Mouse (Mus musculus) heart, embryonic 14.5 days (tissue): ENCODE data around the gene Gm7247. TPM values are rescaled to one million over a fixed set of nuclear protein-coding genes. Genes with fewer than 3 reads are reported as not detected.
"Not testable (repeated sequence)": the region's sequence is repeated elsewhere in the genome, so short reads cannot be mapped to it uniquely, and the experiment has no call there.

Experiments
- ATAC-seq: fragments of 200-750 bp; cut with Nextera tagmentation; 2 replicates; pipeline ENCODE4 v1.8.0; 2017; ENCODE audit warnings: low read depth, moderate TSS enrichment; ENCODE audit not compliant: insufficient number of reproducible peaks, insufficient read depth, low FRiP score
- H3K27ac ChIP-seq, 2 experiments: fragments of 200-500 bp in 1 of 2; fragments of 300-500 bp in 1 of 2; sonication (generic) in 1 of 2; replicated peaks in 1 of 2; 2 replicates each; pipeline ENCODE4 v1.5.1; 2012 to 2014; ENCODE audit warnings: low read depth in 2 of 2, low read length in 2 of 2, control low read depth in 1 of 2, mild to moderate bottlenecking in 1 of 2, mixed read lengths in 1 of 2; ENCODE audit not compliant: control insufficient read depth in 1 of 2, insufficient read depth in 1 of 2
- H3K27me3 ChIP-seq: fragments of 300-500 bp; sonication (generic); 2 replicates; pipeline ENCODE4 v1.6.1; 2014; ENCODE audit warnings: mild to moderate bottlenecking, low read length, control low read depth; ENCODE audit not compliant: control insufficient read depth, insufficient read depth
- H3K36me3 ChIP-seq: fragments of 300-500 bp; sonication (generic); 2 replicates; pipeline ENCODE4 v1.6.1; 2014; ENCODE audit warnings: mild to moderate bottlenecking, control low read depth, low read length, mixed read lengths; ENCODE audit not compliant: control insufficient read depth, insufficient read depth
- H3K4me1 ChIP-seq, 2 experiments: fragments of 200-500 bp in 1 of 2; fragments of 300-500 bp in 1 of 2; sonication (generic) in 1 of 2; 2 replicates each; pipeline ENCODE4 v1.6.1; 2012 to 2014; ENCODE audit warnings: low read length in 2 of 2, control low read depth in 1 of 2, mixed read lengths in 1 of 2; ENCODE audit not compliant: control insufficient read depth in 2 of 2, insufficient read depth in 2 of 2
- H3K4me2 ChIP-seq: fragments of 300-500 bp; sonication (generic); 2 replicates; pipeline ENCODE4 v1.6.1; 2014; ENCODE audit warnings: mild to moderate bottlenecking, low read length
- H3K4me3 ChIP-seq, 2 experiments: fragments of 200-500 bp in 1 of 2; fragments of 300-500 bp in 1 of 2; sonication (generic) in 1 of 2; 2 replicates each; pipeline ENCODE4 v1.5.1; 2012 to 2014; ENCODE audit warnings: low read length in 2 of 2, mild to moderate bottlenecking in 2 of 2, control low read depth in 1 of 2, low read depth in 1 of 2, moderate library complexity in 1 of 2; ENCODE audit not compliant: control insufficient read depth in 1 of 2, insufficient read depth in 1 of 2
- H3K9ac ChIP-seq: fragments of 300-500 bp; sonication (generic); 2 replicates; pipeline ENCODE4 v1.6.1; 2014; ENCODE audit warnings: mild to moderate bottlenecking, low read length
- H3K9me3 ChIP-seq: fragments of 300-500 bp; sonication (generic); 2 replicates; pipeline ENCODE4 v1.6.1; 2016; ENCODE audit warnings: low read length, control low read depth; ENCODE audit not compliant: control insufficient read depth
- WGBS: fragments of 180-500 bp; shearing (Covaris S2); extraction: QIAGEN DNeasy Blood & Tissue Kit; methylation state at CpG from one replicate; pipeline ENCODE4 v1.1.7; 2014; 5-methylcytosine and 5-hydroxymethylcytosine counted together
- polyA plus RNA-seq: library from polyadenylated mRNA; unstranded; fragments of >200 nt; fragmentation: Nextera tagmentation; extraction: Ambion mirVana; gene quantifications from 2 replicates; pipeline ENCODE4 v1.2.1, GENCODE M21; 2014

Gene Gm7247
- polyA plus RNA-seq, 1 experiment from 2014 or later = not detected

DNA sequence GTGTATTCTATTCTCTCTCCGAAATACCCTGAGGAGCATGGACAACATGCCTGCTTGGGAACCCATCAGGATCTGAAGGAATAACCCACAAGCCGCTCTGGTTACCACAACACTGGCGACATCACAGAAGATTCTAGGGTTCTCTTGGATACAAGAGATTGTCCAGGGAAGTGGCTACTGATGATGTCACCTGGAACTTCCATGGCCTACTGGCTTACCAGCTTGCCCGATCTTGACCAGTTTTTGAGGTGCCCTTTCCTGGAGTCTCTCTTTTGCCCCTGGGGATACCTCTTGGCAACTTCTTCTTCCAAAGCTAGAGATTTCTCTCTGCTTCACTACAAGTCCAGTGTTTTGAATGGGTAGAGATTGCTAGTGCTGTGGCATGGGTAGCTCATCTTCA is 230.5 kb downstream of the Gm7247 start, which contains the start of gene Gm17174:
Gm17174 (minus strand) TSS at position 101 of the 400 bp plus-strand sequence.
- 86% methylated on average over 4 of the region's 4 CpGs for WGBS
- ATAC-seq, H3K4me1 ChIP-seq, H3K27ac ChIP-seq, H3K9me3 ChIP-seq, H3K27me3 ChIP-seq, H3K36me3 ChIP-seq, H3K9ac ChIP-seq, H3K4me3 ChIP-seq, H3K4me2 ChIP-seq: not testable (repeated sequence)

DNA sequence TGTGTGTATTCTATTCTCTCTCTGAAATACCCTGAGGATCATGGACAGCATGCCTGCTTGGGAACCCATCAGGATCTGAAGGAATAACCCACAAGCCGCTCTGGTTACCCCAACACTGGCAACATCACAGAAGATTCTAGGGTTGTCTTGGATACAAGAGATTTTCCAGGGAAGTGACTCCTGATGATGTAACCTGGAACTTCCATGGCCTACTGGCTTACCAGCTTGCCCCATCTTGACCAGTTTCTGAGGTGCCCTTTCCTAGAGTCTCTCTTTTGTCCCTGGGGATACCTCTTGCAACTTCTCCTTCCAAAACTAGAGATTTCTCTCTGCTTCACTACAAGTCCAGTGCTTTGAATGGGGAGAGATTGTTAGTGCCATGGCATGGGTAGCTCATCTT is 249.7 kb downstream of the Gm7247 start, which contains the start of gene Gm17078:
Gm17078 (minus strand) TSS at position 101 of the 400 bp plus-strand sequence.
- Histone ChIP-seq H3K36me3 (no peaks in the 10 kb centered on the region), H3K27me3 (no peaks in the 10 kb centered on the region), H3K9me3 (no peaks in the 10 kb centered on the region), H3K27ac (no peak within 1 kb of the TSS), H3K4me2 (no peak within 1 kb of the TSS), H3K9ac (no peak within 1 kb of the TSS), H3K4me1 (no peaks in the 10 kb centered on the region), H3K4me3 (no peak within 1 kb of the TSS)
- 69% methylated on average over 1 of the region's 1 CpGs for WGBS
- no peak for ATAC-seq

Other genes with a start within 250 kb of the Gm7247 start
- not detected in 2 replicates for gene Eddm3b, start 247.3 kb upstream of the Gm7247 start, polyA plus RNA-seq
- 0.24 and 1.0 TPM in 2 replicates for gene Rnase6, start 237.8 kb upstream of the Gm7247 start, polyA plus RNA-seq
- 0.47 and 1.1 TPM in 2 replicates for gene Rnase1, start 215.0 kb upstream of the Gm7247 start, polyA plus RNA-seq
- gene Rnase2b, start 199.5 kb upstream of the Gm7247 start, polyA plus RNA-seq = not detected in 2 replicates
- not detected in 2 replicates for gene Ang2, start 162.6 kb upstream of the Gm7247 start, polyA plus RNA-seq
- not detected in 2 replicates for gene Ear14, start 158.4 kb upstream of the Gm7247 start, polyA plus RNA-seq
- not detected in 2 replicates for gene Rnase2a, start 105.6 kb upstream of the Gm7247 start, polyA plus RNA-seq
- not detected in 2 replicates for gene Vmn2r88, start 49.1 kb downstream of the Gm7247 start, polyA plus RNA-seq
- not detected in 2 replicates for gene Vmn2r89, start 90.1 kb downstream of the Gm7247 start, polyA plus RNA-seq
- gene Gm5622, start 191.0 kb downstream of the Gm7247 start, polyA plus RNA-seq = 0.16 TPM in 1 of 2 replicates, not detected in the other
- gene Gm17175, start 212.3 kb downstream of the Gm7247 start, polyA plus RNA-seq = not detected in 2 replicates
- gene Gm17174, start 230.4 kb downstream of the Gm7247 start, polyA plus RNA-seq = not detected in 2 replicates
- gene Gm17078, start 249.6 kb downstream of the Gm7247 start, polyA plus RNA-seq = not detected in 2 replicates